Mouse (Mus musculus) embryonic facial prominence, embryonic 13.5 days (tissue): ENCODE data around the gene Atxn1. TPM values are rescaled to one million over a fixed set of nuclear protein-coding genes. Genes with fewer than 3 reads are reported as not detected.

Experiments used
- ATAC-seq: fragments of 200-750 bp; cut with Nextera tagmentation; 2 replicates; pipeline ENCODE4 v1.8.0; 2017; ENCODE audit warnings: low read depth; ENCODE audit not compliant: insufficient number of reproducible peaks, insufficient read depth, low FRiP score, low TSS enrichment
- H3K27ac ChIP-seq: fragments of 300-500 bp; sonication (generic); 2 replicates; pipeline ENCODE4 v1.5.1; 2015; ENCODE audit warnings: moderate library complexity, mild to moderate bottlenecking, inconsistent platforms
- H3K27me3 ChIP-seq: fragments of 300-500 bp; sonication (generic); 2 replicates; pipeline ENCODE4 v1.6.1; 2015; ENCODE audit warnings: mild to moderate bottlenecking, inconsistent platforms
- H3K36me3 ChIP-seq: fragments of 300-500 bp; sonication (generic); 2 replicates; pipeline ENCODE4 v1.6.1; 2015; ENCODE audit warnings: mild to moderate bottlenecking, inconsistent platforms
- H3K4me1 ChIP-seq: fragments of 300-500 bp; sonication (generic); 2 replicates; pipeline ENCODE4 v1.6.1; 2015; ENCODE audit warnings: inconsistent platforms
- H3K4me2 ChIP-seq: fragments of 300-500 bp; sonication (generic); 2 replicates; pipeline ENCODE4 v1.6.1; 2015; ENCODE audit warnings: moderate library complexity, mild to moderate bottlenecking, inconsistent platforms
- H3K4me3 ChIP-seq: fragments of 300-500 bp; sonication (generic); 2 replicates; pipeline ENCODE4 v1.5.1; 2015; ENCODE audit warnings: mild to moderate bottlenecking, inconsistent platforms
- H3K9ac ChIP-seq: fragments of 300-500 bp; sonication (generic); 2 replicates; pipeline ENCODE4 v1.6.1; 2015; ENCODE audit warnings: mild to moderate bottlenecking, inconsistent platforms
- H3K9me3 ChIP-seq: fragments of 300-500 bp; sonication (generic); 2 replicates; pipeline ENCODE4 v1.6.1; 2016; ENCODE audit warnings: inconsistent platforms
- WGBS: fragments of 180-500 bp; shearing (Covaris S2); methylation state at CpG from one replicate; pipeline ENCODE4 v1.1.7; 2015; ENCODE audit warnings: mixed read lengths; 5-methylcytosine and 5-hydroxymethylcytosine counted together
- polyA plus RNA-seq: library from polyadenylated mRNA; unstranded; fragments of >200 nt; fragmentation: Nextera tagmentation; extraction: Ambion mirVana; gene quantifications from 2 replicates; pipeline ENCODE4 v1.2.1, GENCODE M21; 2015

The Atxn1 gene
- polyA plus RNA-seq, 1 experiment from 2014 or later, result 5.5 TPM

DNA sequence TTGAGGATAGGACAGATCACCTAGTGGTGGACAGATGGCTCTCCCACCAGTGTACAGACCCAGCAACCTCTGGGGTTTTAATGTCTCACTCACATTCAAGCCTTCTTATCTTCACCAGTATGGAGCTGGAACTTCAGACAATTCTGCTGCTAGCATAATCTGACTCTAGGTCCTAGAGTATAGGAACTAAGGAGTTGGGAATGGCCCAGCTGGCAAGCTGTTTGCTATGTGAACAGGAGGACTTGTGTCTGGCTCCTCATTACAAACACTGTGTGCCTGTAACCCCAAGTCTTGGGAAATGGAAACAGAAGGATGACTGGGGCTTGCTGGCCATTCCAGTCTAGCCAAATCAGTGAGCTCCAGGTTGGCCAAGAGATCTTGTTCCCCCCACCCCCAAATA lies 237.9 kb downstream of the Atxn1 start:
- no peak for ATAC-seq
- Histone ChIP-seq H3K4me2 (no peak overlapping the region), H3K9ac (no peak overlapping the region), H3K4me1 (peaks cover 18% of the 10 kb centered on the region), H3K9me3 (no peaks in the 10 kb centered on the region), H3K27ac (no peak overlapping the region), H3K36me3 (no peaks in the 10 kb centered on the region), H3K27me3 (no peaks in the 10 kb centered on the region), H3K4me3 (no peak overlapping the region)

DNA sequence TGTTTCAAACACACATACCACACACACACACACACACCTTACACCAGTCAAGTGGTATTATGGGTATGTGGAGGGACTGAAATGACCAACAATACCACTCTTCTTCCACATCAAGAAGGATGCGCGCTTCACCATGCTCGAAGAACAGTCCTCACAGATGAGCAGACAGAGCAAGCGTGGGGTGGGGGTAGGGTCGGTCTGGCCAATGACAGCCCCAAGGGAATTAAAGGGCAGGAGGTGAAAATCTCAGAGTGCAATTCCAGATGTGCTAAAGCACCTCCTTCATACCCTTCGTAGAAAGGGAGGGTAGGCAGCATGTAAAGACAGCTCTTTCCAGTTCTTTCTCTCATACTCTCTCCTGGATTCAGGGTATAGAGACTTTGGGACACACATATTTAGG lies 238.6 kb downstream of the Atxn1 start:
- Histone ChIP-seq H3K4me3 (no peak overlapping the region), H3K27me3 (no peaks in the 10 kb centered on the region), H3K9me3 (no peaks in the 10 kb centered on the region), H3K9ac (no peak overlapping the region), H3K4me2 (no peak overlapping the region), H3K27ac (no peak overlapping the region), H3K36me3 (no peaks in the 10 kb centered on the region), H3K4me1 (peaks cover 18% of the 10 kb centered on the region)
- WGBS, result 47% methylated on average over 6 of the region's 6 CpGs
- ATAC-seq, result no peak

DNA sequence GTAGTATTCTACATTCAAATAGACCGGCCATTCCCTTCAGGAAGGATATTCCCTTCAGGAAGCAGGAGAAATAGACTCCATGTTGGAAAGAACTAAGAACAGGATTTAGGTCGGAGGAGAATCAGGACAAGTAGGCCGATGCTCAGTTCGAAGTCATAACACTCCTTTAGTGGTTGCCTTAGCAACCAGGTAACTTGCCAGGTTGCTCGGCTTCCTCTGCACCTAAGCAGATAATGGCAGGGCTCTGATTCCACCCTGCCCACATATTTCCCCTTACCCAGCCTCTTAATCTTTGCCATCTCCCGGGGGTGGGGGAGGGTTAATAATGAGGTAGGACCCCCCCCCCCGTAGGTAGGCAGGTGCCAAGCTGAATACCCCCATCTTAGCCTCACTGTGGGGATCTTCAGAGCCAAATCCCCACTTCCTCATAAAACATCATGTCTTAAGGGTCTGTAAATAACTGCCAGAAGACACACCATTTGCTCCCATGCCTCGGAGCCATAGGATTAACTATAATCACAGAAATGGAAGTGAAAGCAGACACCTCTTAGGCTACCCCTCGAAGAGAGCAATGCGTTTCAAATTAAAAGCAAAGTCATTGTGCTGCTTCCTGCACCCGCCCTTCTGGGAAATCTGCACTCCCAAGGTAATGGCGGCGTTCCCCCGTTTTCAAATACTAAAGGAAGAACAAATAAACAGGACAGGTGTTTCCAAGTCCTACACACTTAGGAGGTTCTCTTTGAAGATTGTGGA lies 240.1 kb downstream of the Atxn1 start:
- no peaks in the 10 kb centered on the region for H3K36me3 ChIP-seq
- H3K9me3 ChIP-seq, result no peaks in the 10 kb centered on the region
- H3K27me3 ChIP-seq, result no peaks in the 10 kb centered on the region
- H3K9ac ChIP-seq, result no peak overlapping the region
- no peak overlapping the region for H3K4me2 ChIP-seq
- H3K4me1 ChIP-seq, result peaks cover 18% of the 10 kb centered on the region
- ATAC-seq, result 0 out of 2 replicates have a peak, but pooled peaks have one; percentile 32
- 47% methylated on average over 14 of the region's 14 CpGs for WGBS
- H3K4me3 ChIP-seq, result no peak overlapping the region
- H3K27ac ChIP-seq, result no peak overlapping the region

DNA sequence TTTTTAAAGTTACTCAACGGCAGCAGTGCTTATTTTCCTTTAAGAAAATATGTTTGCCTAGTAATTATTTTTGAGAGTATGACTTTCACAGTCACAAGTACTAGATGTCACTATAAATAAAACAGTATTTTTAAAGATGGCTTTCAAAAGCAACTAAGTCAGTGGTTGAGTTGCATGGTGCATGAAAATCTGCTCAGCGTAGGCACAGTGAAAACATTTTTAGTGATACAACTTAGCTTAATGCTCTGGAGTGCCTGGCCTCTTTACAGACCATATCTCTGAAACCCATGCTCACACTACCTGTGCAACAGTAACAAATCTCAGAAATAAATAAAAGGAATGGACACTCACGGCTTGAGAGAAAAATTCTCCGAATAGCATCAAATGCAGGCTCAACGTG lies 241.9 kb downstream of the Atxn1 start:
- Histone ChIP-seq H3K9me3 (no peaks in the 10 kb centered on the region), H3K36me3 (no peaks in the 10 kb centered on the region), H3K4me1 (peaks cover 24% of the 10 kb centered on the region), H3K27me3 (no peaks in the 10 kb centered on the region), H3K27ac (no peak overlapping the region), H3K9ac (no peak overlapping the region), H3K4me2 (no peak overlapping the region), H3K4me3 (no peak overlapping the region)
- ATAC-seq, result no peak
- WGBS, result 77% methylated on average over 5 of the region's 5 CpGs

DNA sequence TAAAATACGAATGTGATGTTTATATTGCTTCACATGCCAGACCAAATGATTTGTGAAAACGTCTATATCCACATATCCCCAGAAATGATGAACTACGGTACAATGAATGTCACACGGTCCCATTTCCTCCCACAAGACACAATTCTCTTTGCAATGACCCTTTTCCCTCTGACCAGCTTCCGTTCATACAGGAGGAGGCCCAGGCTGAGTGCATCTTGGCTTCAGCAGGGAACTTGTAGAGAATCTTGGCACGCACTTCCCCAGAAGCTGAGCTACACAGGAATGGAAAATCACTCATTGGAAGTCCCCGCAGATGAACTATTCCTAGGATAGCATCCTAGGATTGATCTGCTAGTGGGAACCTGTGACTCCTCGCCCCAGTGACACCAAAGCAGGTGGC lies 243.2 kb downstream of the Atxn1 start:
- Histone ChIP-seq H3K9me3 (no peaks in the 10 kb centered on the region), H3K36me3 (no peaks in the 10 kb centered on the region), H3K27ac (no peak overlapping the region), H3K4me1 (peaks cover 24% of the 10 kb centered on the region), H3K9ac (no peak overlapping the region), H3K27me3 (no peaks in the 10 kb centered on the region), H3K4me3 (no peak overlapping the region), H3K4me2 (no peak overlapping the region)
- WGBS, result 84% methylated on average over 8 of the region's 8 CpGs
- no peak for ATAC-seq

DNA sequence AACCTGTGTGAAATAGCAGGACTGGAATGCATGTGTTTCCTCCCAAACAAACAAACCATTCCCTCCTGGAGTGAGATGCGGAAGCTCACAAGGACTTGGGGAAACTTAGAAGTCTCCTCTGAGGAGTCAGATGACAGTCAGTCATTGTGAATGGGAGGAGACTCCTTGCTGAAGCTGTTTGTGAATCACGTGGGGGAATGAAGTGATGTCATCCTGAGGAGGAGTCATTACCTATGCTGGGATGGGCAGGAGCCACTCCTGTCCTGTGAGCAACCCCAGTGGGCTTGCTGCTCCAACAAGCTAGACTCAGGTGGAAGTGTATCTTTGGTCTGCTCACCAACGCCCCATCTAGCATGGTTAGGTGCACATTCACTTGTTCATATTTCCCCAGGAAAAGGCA lies 246.0 kb downstream of the Atxn1 start:
- Histone ChIP-seq H3K27ac (no peak overlapping the region), H3K27me3 (no peaks in the 10 kb centered on the region), H3K4me2 (no peak overlapping the region), H3K36me3 (no peaks in the 10 kb centered on the region), H3K4me1 (peaks cover 7% of the 10 kb centered on the region; the same call in 1 of the 2 replicates), H3K9me3 (no peaks in the 10 kb centered on the region), H3K9ac (no peak overlapping the region), H3K4me3 (no peak overlapping the region)
- ATAC-seq, result no peak
- WGBS, result 39% methylated on average over 3 of the region's 3 CpGs

DNA sequence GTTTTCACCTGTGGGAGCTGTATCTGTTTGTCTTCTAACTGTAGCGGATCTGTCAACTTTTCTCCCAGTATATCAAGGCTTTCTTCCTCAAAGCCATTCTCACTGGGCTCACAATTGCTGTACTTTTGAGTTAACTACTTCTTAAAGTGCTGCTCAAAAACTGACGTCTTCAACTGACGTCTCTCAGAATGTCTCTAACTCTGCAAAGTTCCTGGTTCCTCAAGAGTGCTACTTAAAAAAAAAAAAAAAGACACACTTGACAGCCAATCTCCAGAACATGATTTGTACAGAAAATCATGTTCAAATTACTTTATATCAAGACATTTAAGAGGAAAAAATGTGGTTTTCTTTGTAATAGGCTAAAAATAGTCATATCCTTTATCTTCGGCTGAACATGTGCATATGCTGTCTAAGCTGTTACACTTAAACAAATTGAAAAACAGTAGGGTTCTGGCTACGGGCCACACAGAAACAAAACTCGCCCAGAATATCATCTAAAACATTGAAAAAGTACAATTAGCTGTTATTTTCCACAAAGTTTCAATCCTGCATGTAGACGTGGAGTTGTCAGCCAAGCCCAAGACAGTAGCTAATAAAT lies 249.1 kb downstream of the Atxn1 start:
- H3K4me3 ChIP-seq, result no peak overlapping the region
- H3K4me1 ChIP-seq, result peaks cover 7% of the 10 kb centered on the region; the same call in 1 of the 2 replicates
- ATAC-seq, result no peak
- no peaks in the 10 kb centered on the region for H3K27me3 ChIP-seq
- H3K9ac ChIP-seq, result no peak overlapping the region
- H3K27ac ChIP-seq, result no peak overlapping the region
- H3K9me3 ChIP-seq, result no peaks in the 10 kb centered on the region
- no peak overlapping the region for H3K4me2 ChIP-seq
- H3K36me3 ChIP-seq, result no peaks in the 10 kb centered on the region
- WGBS, result 68% methylated on average over 7 of the region's 7 CpGs

DNA sequence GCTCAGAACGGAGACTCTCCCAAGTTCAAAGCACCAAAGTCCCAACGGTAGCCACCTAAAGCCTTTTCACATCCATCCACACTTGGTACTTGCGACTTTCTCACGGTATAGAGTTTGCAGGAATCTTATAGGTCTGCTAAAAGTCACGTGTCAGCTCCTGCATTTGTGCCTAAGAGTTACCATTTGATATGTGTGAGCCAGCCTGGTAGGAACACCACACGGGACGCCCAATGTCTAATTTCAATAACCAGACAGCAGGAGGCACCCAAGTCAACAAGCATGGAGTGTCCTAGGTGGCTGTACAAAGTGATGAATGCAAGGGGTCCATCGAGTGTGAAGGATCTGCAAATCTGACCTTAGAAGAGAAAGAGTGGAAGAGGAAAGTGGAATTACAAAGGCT lies 254.8 kb downstream of the Atxn1 start:
- H3K4me1 ChIP-seq, result no peaks in the 10 kb centered on the region
- H3K9me3 ChIP-seq, result no peaks in the 10 kb centered on the region
- no peak overlapping the region for H3K9ac ChIP-seq
- ATAC-seq, result no peak
- no peaks in the 10 kb centered on the region for H3K36me3 ChIP-seq
- 87% methylated on average over 8 of the region's 8 CpGs for WGBS
- no peak overlapping the region for H3K27ac ChIP-seq
- H3K4me3 ChIP-seq, result no peak overlapping the region
- H3K4me2 ChIP-seq, result no peak overlapping the region
- H3K27me3 ChIP-seq, result no peaks in the 10 kb centered on the region

DNA sequence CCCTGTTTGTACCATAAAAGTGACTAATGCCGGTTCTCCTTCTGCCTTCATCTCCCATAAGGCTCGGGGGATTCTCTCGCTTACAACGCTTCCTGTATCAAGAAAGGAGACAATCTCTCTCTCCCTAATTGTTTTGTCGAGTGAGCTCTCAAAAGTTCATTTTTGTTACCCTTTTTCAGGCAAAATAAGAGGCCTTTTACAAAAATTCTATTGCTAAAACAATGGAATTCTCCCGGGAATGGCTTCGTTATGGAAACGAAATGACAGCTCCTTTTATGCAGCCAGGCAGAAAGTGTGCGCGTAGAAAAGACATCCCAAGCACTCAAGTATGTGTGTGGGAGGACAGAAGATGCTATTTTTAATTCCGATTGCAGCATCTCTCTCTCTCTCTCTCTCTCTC lies 255.4 kb downstream of the Atxn1 start:
- no peaks in the 10 kb centered on the region for H3K4me1 ChIP-seq
- no peak overlapping the region for H3K9ac ChIP-seq
- H3K27me3 ChIP-seq, result no peaks in the 10 kb centered on the region
- no peaks in the 10 kb centered on the region for H3K9me3 ChIP-seq
- no peak for ATAC-seq
- no peaks in the 10 kb centered on the region for H3K36me3 ChIP-seq
- H3K27ac ChIP-seq, result no peak overlapping the region
- WGBS, result 75% methylated on average over 11 of the region's 11 CpGs
- H3K4me3 ChIP-seq, result no peak overlapping the region
- no peak overlapping the region for H3K4me2 ChIP-seq

DNA sequence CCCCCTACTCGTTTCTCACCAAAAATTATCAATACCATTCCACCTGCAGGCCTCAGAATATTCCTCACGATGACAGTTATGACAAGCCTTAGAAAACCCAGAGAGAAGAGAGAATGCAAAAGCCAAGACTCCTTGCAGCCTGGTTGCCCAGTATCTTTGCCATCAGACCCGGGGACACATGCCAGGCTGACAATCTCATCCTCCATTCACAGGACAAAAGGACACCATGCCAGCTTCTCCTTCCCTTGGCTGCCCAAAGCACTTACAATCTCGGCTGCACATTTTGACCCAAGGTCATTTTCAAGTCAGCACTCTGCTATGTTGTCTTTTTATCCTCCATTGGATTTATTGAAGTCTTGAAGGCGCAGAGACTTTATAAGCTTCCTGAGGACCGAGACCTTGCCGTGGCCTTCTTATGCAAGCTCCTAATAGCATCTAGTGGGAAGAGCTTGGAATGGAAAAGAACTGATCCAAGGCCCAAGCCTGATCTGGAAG lies 263.5 kb downstream of the Atxn1 start:
- no peak overlapping the region for H3K4me3 ChIP-seq
- 0 out of 2 replicates have a peak, but pooled peaks cover 3% of the 10 kb centered on the region for H3K36me3 ChIP-seq
- no peaks in the 10 kb centered on the region for H3K27me3 ChIP-seq
- H3K9ac ChIP-seq, result no peak overlapping the region
- no peak overlapping the region for H3K4me2 ChIP-seq
- no peak for ATAC-seq
- 87% methylated on average over 7 of the region's 7 CpGs for WGBS
- no peaks in the 10 kb centered on the region for H3K9me3 ChIP-seq
- peaks cover 16% of the 10 kb centered on the region for H3K4me1 ChIP-seq
- no peak overlapping the region for H3K27ac ChIP-seq

DNA sequence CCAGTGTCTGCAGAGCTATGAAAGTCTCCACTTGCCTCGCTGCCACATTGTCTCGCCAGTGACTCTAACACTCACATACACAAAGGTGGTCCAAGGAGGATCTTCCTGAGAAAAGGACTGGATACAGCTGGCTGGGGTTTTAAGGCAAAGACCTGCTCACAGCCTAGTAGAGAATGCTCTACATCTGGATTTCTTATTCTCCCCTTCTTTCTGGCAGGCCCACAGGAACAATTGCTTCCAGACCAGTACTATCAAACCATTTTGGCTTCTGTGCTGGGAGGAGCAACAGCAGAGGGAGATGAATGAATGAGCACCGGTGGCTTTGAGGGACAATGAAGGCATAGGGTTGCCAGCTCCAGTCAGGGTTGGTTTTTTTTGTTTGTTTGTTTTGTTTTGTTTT lies 265.8 kb downstream of the Atxn1 start:
- Histone ChIP-seq H3K27ac (no peak overlapping the region), H3K4me3 (no peak overlapping the region), H3K36me3 (0 out of 2 replicates have a peak, but pooled peaks cover 3% of the 10 kb centered on the region), H3K9me3 (no peaks in the 10 kb centered on the region), H3K4me1 (peaks cover 16% of the 10 kb centered on the region), H3K4me2 (no peak overlapping the region), H3K27me3 (no peaks in the 10 kb centered on the region), H3K9ac (no peak overlapping the region)
- WGBS, result 53% methylated on average over 3 of the region's 3 CpGs
- ATAC-seq, result no peak

DNA sequence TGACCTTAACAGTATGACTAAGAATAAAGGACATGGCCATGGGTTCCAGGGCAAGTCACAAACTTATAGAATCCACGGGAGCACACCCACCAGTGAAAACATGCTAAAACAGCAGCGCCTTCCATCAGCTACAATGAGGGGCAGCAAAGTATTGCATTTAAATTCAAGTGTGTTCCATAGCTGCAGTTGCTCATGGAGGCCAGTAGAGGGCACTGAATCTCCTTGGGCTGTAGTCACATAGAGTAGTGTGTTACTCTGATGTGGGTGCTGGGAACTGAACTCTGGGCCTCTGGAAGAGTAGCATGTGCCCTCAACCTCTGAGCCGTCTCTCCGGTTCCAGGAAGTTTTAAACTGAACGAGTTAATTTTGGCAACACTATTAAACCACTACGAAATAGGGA lies 268.8 kb downstream of the Atxn1 start:
- H3K4me1 ChIP-seq, result peaks cover 32% of the 10 kb centered on the region
- H3K36me3 ChIP-seq, result 0 out of 2 replicates have a peak, but pooled peaks cover 3% of the 10 kb centered on the region
- ATAC-seq, result no peak
- WGBS, result 95% methylated on average over 6 of the region's 6 CpGs
- no peaks in the 10 kb centered on the region for H3K27me3 ChIP-seq
- H3K27ac ChIP-seq, result no peak overlapping the region
- H3K9ac ChIP-seq, result no peak overlapping the region
- no peaks in the 10 kb centered on the region for H3K9me3 ChIP-seq
- no peak overlapping the region for H3K4me2 ChIP-seq
- H3K4me3 ChIP-seq, result no peak overlapping the region
